In the genomic region with DNA sequence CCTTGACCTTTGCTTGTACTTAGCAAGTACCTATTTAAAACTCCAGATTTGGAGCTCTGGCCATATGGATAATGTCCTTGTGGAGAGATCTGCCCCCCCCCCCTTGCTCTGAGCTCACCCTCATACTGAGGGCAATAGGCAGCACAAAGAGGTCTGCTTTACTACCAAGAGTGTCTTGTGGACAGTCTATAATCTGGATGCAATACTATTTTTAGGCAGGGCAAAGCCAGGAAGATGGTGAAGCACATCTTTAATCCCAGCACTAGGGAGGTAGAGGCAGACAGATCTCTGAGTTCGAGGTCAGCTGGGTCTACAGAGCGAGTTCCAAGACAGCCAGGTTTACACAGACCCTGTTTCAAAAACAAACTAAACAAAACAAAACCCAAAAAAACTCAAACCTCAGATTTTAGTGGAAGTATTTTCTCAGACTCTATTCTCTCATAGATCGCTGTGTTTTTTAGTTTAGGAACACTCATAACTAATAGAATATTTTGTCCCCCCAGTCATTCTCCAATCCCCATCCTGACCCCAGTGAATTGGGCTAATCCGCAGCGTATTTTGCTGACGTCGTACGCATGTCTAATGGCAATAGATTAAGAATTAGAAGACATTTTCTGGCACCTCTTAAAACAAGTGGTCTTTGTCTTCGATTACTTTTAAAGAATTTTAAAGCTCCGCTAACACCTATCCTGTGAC, we compare ENCODE assay signal across 8 mouse cellular contexts. TPM values are rescaled to one million over a fixed set of nuclear protein-coding genes. Genes with fewer than 3 reads are reported as not detected.
A peak's percentile ranks its signal among the peaks of the same experiment; 100 is the strongest.
DNase-seq lines count a peak whose midpoint lies in the region; ATAC-seq and TF ChIP-seq lines count a peak whose summit lies in the region.

No protein-coding gene starts in this region.

- whole genome bisulfite sequencing in heart, embryonic 10.5 days = 13% methylated on average over 10 of the region's 10 CpGs
- WGBS in embryonic facial prominence, embryonic 13.5 days = 15% methylated on average over 10 of the region's 10 CpGs
- WGBS in intestine, embryonic 15.5 days = 9% methylated on average over 10 of the region's 10 CpGs

- H3K36me3 ChIP-seq in heart, embryonic 10.5 days = peaks cover 36% of the 10 kb centered on the region
- peaks cover 14% of the 10 kb centered on the region for H3K36me3 ChIP-seq in ES-Bruce4 (ENCODE audit: control insufficient read depth, insufficient read depth, low read length, poor library complexity, severe bottlenecking)
- peaks cover 19% of the 10 kb centered on the region for H3K36me3 ChIP-seq in embryonic facial prominence, embryonic 13.5 days
- H3K36me3 ChIP-seq in intestine, embryonic 15.5 days = peaks cover 8% of the 10 kb centered on the region; the same call in 1 of the 2 replicates

- no peaks in the 10 kb centered on the region for H3K9me3 ChIP-seq in heart, embryonic 10.5 days
- no peaks in the 10 kb centered on the region for H3K9me3 ChIP-seq in ES-Bruce4 (replicated peaks; ENCODE audit: control insufficient read depth, insufficient read depth, low read length, poor library complexity, severe bottlenecking)
- no peaks in the 10 kb centered on the region for H3K9me3 ChIP-seq in embryonic facial prominence, embryonic 13.5 days
- H3K9me3 ChIP-seq in intestine, embryonic 15.5 days = no peaks in the 10 kb centered on the region

- peaks cover 13% of the 10 kb centered on the region for H3K4me1 ChIP-seq in heart, embryonic 10.5 days
- no peaks in the 10 kb centered on the region for H3K4me1 ChIP-seq in ES-Bruce4 (ENCODE audit: control insufficient read depth, insufficient read depth, low read length)
- peaks cover 14% of the 10 kb centered on the region for H3K4me1 ChIP-seq in embryonic facial prominence, embryonic 13.5 days
- H3K4me1 ChIP-seq in intestine, embryonic 15.5 days (replicated peaks) = peaks cover 5% of the 10 kb centered on the region; the same call in 1 of the 2 replicates

- peak overlapping the region; percentile 82 for H3K9ac ChIP-seq in ES-Bruce4 (ENCODE audit: low read depth, poor library complexity, severe bottlenecking)
- H3K9ac ChIP-seq in embryonic facial prominence, embryonic 13.5 days = peak overlapping the region; percentile 87
- peak overlapping the region; percentile 68 for H3K9ac ChIP-seq in intestine, embryonic 15.5 days

- peak overlapping the region; percentile 78 for H3K4me2 ChIP-seq in embryonic facial prominence, embryonic 13.5 days
- H3K4me2 ChIP-seq in intestine, embryonic 15.5 days (replicated peaks) = peak overlapping the region; percentile 49

- no peak for TF ChIP-seq POLR2A in ES-Bruce4 (IDR thresholded peaks at IDR 0.05; ENCODE audit: insufficient read depth, low read length)

- DNase-seq in heart, embryonic 10.5 days (ENCODE audit: low spot score) = no peak
- DNase-seq in heart, postnatal 36 days = no peak
- peak; percentile 18 for DNase-seq in neural tube, embryonic 10.5 days (ENCODE audit: extremely low spot score, low spot score)
- no peak for DNase-seq in frontal cortex, postnatal 14 days (ENCODE audit: low spot score in 2 of 2)
- no peak for DNase-seq in adrenal gland, adult 2 months

- ATAC-seq in embryonic facial prominence, embryonic 13.5 days (ENCODE audit: insufficient number of reproducible peaks, insufficient read depth, low FRiP score, low TSS enrichment, low read depth) = peak; percentile 35; the same call in 1 of the 2 replicates
- peak; percentile 72 for ATAC-seq in intestine, embryonic 15.5 days

- H3K27ac ChIP-seq in heart, embryonic 10.5 days = peak overlapping the region; percentile 88
- peak overlapping the region; percentile 38 for H3K27ac ChIP-seq in ES-Bruce4 (ENCODE audit: insufficient read depth, low read length)
- H3K27ac ChIP-seq in embryonic facial prominence, embryonic 13.5 days = peak overlapping the region; percentile 66
- peak overlapping the region; percentile 53; the same call in 1 of the 2 replicates for H3K27ac ChIP-seq in intestine, embryonic 15.5 days

- no peak for TF ChIP-seq EP300 in ES-Bruce4 (IDR thresholded peaks at IDR 0.05; ENCODE audit: insufficient read depth, low read depth, low read length)

- TF ChIP-seq CTCF in ES-Bruce4 (IDR thresholded peaks at IDR 0.05; ENCODE audit: low read depth, low read length) = no peak

- intact Hi-C loops in heart, postnatal 36 days (cut with DNase I) = loop anchor here (2.0 to 5.0 kb wide), 2 partner anchors 33 to 55 kb away; a partner anchor contains a TSS

- H3K4me3 ChIP-seq in heart, embryonic 10.5 days = peak overlapping the region; percentile 77
- H3K4me3 ChIP-seq in ES-Bruce4 (ENCODE audit: low read depth, low read length) = peak overlapping the region; percentile 87
- H3K4me3 ChIP-seq in embryonic facial prominence, embryonic 13.5 days = peak overlapping the region; percentile 71
- H3K4me3 ChIP-seq in intestine, embryonic 15.5 days (replicated peaks) = peak overlapping the region; percentile 66

- no peaks in the 10 kb centered on the region for H3K27me3 ChIP-seq in heart, embryonic 10.5 days (ENCODE audit: insufficient read depth, poor library complexity, severe bottlenecking)
- H3K27me3 ChIP-seq in ES-Bruce4 (ENCODE audit: control insufficient read depth, insufficient read depth, low read length, poor library complexity, severe bottlenecking) = no peaks in the 10 kb centered on the region
- H3K27me3 ChIP-seq in embryonic facial prominence, embryonic 13.5 days = no peaks in the 10 kb centered on the region
- no peaks in the 10 kb centered on the region for H3K27me3 ChIP-seq in intestine, embryonic 15.5 days (replicated peaks)

RNA-seq across cellular contexts. Expression of a gene that starts 0.5 kb away (rescaled TPM):
- 38.8 and 40.7 TPM in 2 replicates for polyA plus RNA-seq in heart, embryonic 10.5 days (2016; fragmentation: Nextera tagmentation; extraction: Ambion mirVana)
- 1 to 10 TPM; 7.9 to 9.1 TPM for total RNA-seq in heart, postnatal 36 days (2021)
- polyA plus RNA-seq in ES-Bruce4 (2011; ENCODE audit: insufficient read depth, insufficient read length, low read depth, missing spikeins) = 69.1 and 79.3 TPM in 2 replicates
- polyA plus RNA-seq in embryonic facial prominence, embryonic 13.5 days (2015; fragmentation: Nextera tagmentation; extraction: Ambion mirVana) = 94.5 and 94.8 TPM in 2 replicates
- polyA plus RNA-seq in intestine, embryonic 15.5 days (2015; fragmentation: Nextera tagmentation; extraction: Ambion mirVana) = 46.4 and 48.3 TPM in 2 replicates
- 10 to 100 TPM; 16.8 to 17.3 TPM for total RNA-seq in adrenal gland, adult 2 months (2021)
- 6.1 and 7.4 TPM in 2 replicates for polyA plus RNA-seq in adrenal gland, adult 2 months (2012; rRNA removed)

RNA-seq across cellular contexts. Expression of a gene that starts 25.8 kb away (rescaled TPM):
- 0.96 and 1.3 TPM in 2 replicates for polyA plus RNA-seq in heart, embryonic 10.5 days (2016; fragmentation: Nextera tagmentation; extraction: Ambion mirVana)
- total RNA-seq in heart, postnatal 36 days (2021) = 10 to 100 TPM; 10.3 to 11.5 TPM
- polyA plus RNA-seq in ES-Bruce4 (2011; ENCODE audit: insufficient read depth, insufficient read length, low read depth, missing spikeins) = 14.7 and 16.6 TPM in 2 replicates
- polyA plus RNA-seq in embryonic facial prominence, embryonic 13.5 days (2015; fragmentation: Nextera tagmentation; extraction: Ambion mirVana) = 1.8 and 3.0 TPM in 2 replicates
- 1.7 and 2.2 TPM in 2 replicates for polyA plus RNA-seq in intestine, embryonic 15.5 days (2015; fragmentation: Nextera tagmentation; extraction: Ambion mirVana)
- total RNA-seq in adrenal gland, adult 2 months (2021) = 10 to 100 TPM; 10.7 to 11.5 TPM
- 6.6 and 6.7 TPM in 2 replicates for polyA plus RNA-seq in adrenal gland, adult 2 months (2012; rRNA removed)

RNA-seq across cellular contexts. Expression of a gene that starts 26.1 kb away (rescaled TPM):
- 0.95 and 1.2 TPM in 2 replicates for polyA plus RNA-seq in heart, embryonic 10.5 days (2016; fragmentation: Nextera tagmentation; extraction: Ambion mirVana)
- 1 to 10 TPM in 1 of 2 experiments, under 1 TPM in 1; 0.79 to 1.2 TPM for total RNA-seq in heart, postnatal 36 days (2021)
- polyA plus RNA-seq in ES-Bruce4 (2011; ENCODE audit: insufficient read depth, insufficient read length, low read depth, missing spikeins) = 1.4 and 1.8 TPM in 2 replicates
- polyA plus RNA-seq in embryonic facial prominence, embryonic 13.5 days (2015; fragmentation: Nextera tagmentation; extraction: Ambion mirVana) = 1.7 and 2.3 TPM in 2 replicates
- 1.3 and 1.7 TPM in 2 replicates for polyA plus RNA-seq in intestine, embryonic 15.5 days (2015; fragmentation: Nextera tagmentation; extraction: Ambion mirVana)
- total RNA-seq in adrenal gland, adult 2 months (2021) = 1 to 10 TPM in 1 of 2 experiments, under 1 TPM in 1; 0.78 to 2.3 TPM
- 2.0 and 3.3 TPM in 2 replicates for polyA plus RNA-seq in adrenal gland, adult 2 months (2012; rRNA removed)

RNA-seq across cellular contexts. Expression of a gene that starts 33.6 kb away (rescaled TPM):
- polyA plus RNA-seq in heart, embryonic 10.5 days (2016; fragmentation: Nextera tagmentation; extraction: Ambion mirVana) = 29.8 and 37.5 TPM in 2 replicates
- total RNA-seq in heart, postnatal 36 days (2021) = 100 to 1,000 TPM; 114 to 117 TPM
- 132 and 162 TPM in 2 replicates for polyA plus RNA-seq in ES-Bruce4 (2011; ENCODE audit: insufficient read depth, insufficient read length, low read depth, missing spikeins)
- polyA plus RNA-seq in embryonic facial prominence, embryonic 13.5 days (2015; fragmentation: Nextera tagmentation; extraction: Ambion mirVana) = 98.3 and 106 TPM in 2 replicates
- polyA plus RNA-seq in intestine, embryonic 15.5 days (2015; fragmentation: Nextera tagmentation; extraction: Ambion mirVana) = 62.0 and 82.6 TPM in 2 replicates
- total RNA-seq in adrenal gland, adult 2 months (2021) = 100 to 1,000 TPM; 127 to 129 TPM
- 21.0 and 26.4 TPM in 2 replicates for polyA plus RNA-seq in adrenal gland, adult 2 months (2012; rRNA removed)

Comparison
In these comparisons a context has a peak if more than half of its experiments do, and no peak if none do; other contexts are left out.
1. H3K27ac ChIP-seq: peak in every context shown above with its lines; median percentile 88 in heart, embryonic 10.5 days; 66 in embryonic facial prominence, embryonic 13.5 days; 53 in intestine, embryonic 15.5 days; 38 in ES-Bruce4.